8 mouse cellular contexts compared by ENCODE assay signal in the genomic region with DNA sequence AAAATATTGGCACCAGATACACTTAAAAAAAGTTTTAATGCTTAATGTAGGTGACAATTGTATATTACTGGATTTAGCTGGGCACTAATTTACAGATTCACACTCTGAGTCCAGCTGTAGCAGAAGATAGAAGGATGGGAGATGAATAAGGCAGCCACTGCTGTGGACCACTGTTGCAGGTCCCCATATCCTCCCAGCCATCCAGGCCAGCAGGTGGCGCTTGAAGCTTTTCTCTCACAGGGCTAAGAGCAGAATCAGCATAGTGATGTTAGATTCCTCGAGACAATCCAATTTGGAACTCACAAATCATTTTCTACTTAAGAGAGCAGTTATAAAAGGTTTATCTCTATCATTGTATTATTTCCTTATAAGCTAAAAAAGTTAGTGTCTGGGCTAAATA. TPM values are rescaled to one million over a fixed set of nuclear protein-coding genes. Genes with fewer than 3 reads are reported as not detected.
A peak's percentile ranks its signal among the peaks of the same experiment; 100 is the strongest.
DNase-seq lines count a peak whose midpoint lies in the region; ATAC-seq and TF ChIP-seq lines count a peak whose summit lies in the region.
"Not testable (repeated sequence)": the region's sequence is repeated elsewhere in the genome, so short reads cannot be mapped to it uniquely, and the experiment has no call there.

No protein-coding gene starts in this region.

- not testable (repeated sequence) for H3K4me3 ChIP-seq in heart, postnatal 0 days (ENCODE audit: low read depth, low read length); liver, embryonic 13.5 days (replicated peaks)

- not testable (repeated sequence) for TF ChIP-seq EP300 in heart, postnatal 0 days (IDR thresholded peaks at IDR 0.05; ENCODE audit: low read depth)

- 3% methylated on average over 2 of the region's 2 CpGs for WGBS in heart, postnatal 0 days
- WGBS in liver, embryonic 13.5 days (ENCODE audit: insufficient replicate concordance): 14% methylated on average over 2 of the region's 2 CpGs

- not testable (repeated sequence) for H3K4me2 ChIP-seq in heart, postnatal 0 days (ENCODE audit: low read depth, low read length); liver, embryonic 13.5 days

- H3K4me1 ChIP-seq in heart, postnatal 0 days (ENCODE audit: control insufficient read depth, insufficient read depth); liver, embryonic 13.5 days (replicated peaks): not testable (repeated sequence)

- DNase-seq in 416B (ENCODE audit: low read depth): peak; percentile 25
- DNase-seq in adrenal gland, postnatal 10 days: peak; percentile 59
- DNase-seq in embryo, embryonic 9.5 days (ENCODE audit: extremely low spot score): peak; percentile 13
- DNase-seq in heart, postnatal 0 days (ENCODE audit: low spot score): not testable (repeated sequence)
- DNase-seq in kidney, postnatal 10 days: peak; percentile 73
- DNase-seq in liver, embryonic 13.5 days: peak; percentile 40
- peak; percentile 29 to 60 for DNase-seq in spleen, postnatal 10 days (ENCODE audit: low spot score in 2 of 2)

- TF ChIP-seq CTCF in heart, postnatal 0 days (IDR thresholded peaks at IDR 0.05; ENCODE audit: low read depth): peak; percentile 55

- not testable (repeated sequence) for H3K9ac ChIP-seq in heart, postnatal 0 days (replicated peaks; ENCODE audit: low read depth, low read length); liver, embryonic 13.5 days

- H3K27me3 ChIP-seq in heart, postnatal 0 days (ENCODE audit: control insufficient read depth, insufficient read depth, low read length); liver, embryonic 13.5 days: not testable (repeated sequence)

- not testable (repeated sequence) for ATAC-seq in heart, postnatal 0 days (ENCODE audit: insufficient read depth, low read depth)
- ATAC-seq in liver, embryonic 13.5 days (ENCODE audit: low read depth): 0 out of 2 replicates have a peak, but pooled peaks have one; percentile 60
- peak; percentile 72; the same call in 1 of the 2 replicates for ATAC-seq in monocyte, adult 5-6 weeks (replicated peaks; ENCODE audit: insufficient number of reproducible peaks, low FRiP score, low TSS enrichment, poor library complexity, severe bottlenecking)

- H3K9me3 ChIP-seq in heart, postnatal 0 days (replicated peaks; ENCODE audit: control insufficient read depth, low read length); liver, embryonic 13.5 days (replicated peaks): not testable (repeated sequence)

- not testable (repeated sequence) for H3K27ac ChIP-seq in heart, postnatal 0 days (ENCODE audit: low read depth); liver, embryonic 13.5 days

- peaks cover 22% of the 10 kb centered on the region for H3K36me3 ChIP-seq in heart, postnatal 0 days (replicated peaks; ENCODE audit: control insufficient read depth, insufficient read depth, low read length)
- peaks cover 47% of the 10 kb centered on the region for H3K36me3 ChIP-seq in liver, embryonic 13.5 days

RNA-seq across cellular contexts. Expression of a gene that starts 5.7 kb away (rescaled TPM):
- 100 to 1,000 TPM in 1 of 2 experiments, 10 to 100 TPM in 1; 63.8 to 110 TPM for total RNA-seq in adrenal gland, postnatal 10 days (2021)
- total RNA-seq in heart, postnatal 0 days (2014; rRNA removed; ENCODE audit: low replicate concordance): 57.8 and 65.1 TPM in 2 replicates
- 13.1 and 13.3 TPM in 2 replicates for polyA plus RNA-seq in heart, postnatal 0 days (2015; fragmentation: Nextera tagmentation; extraction: Ambion mirVana)
- polyA plus RNA-seq in liver, embryonic 13.5 days (2015; fragmentation: Nextera tagmentation; extraction: Ambion mirVana): 7.6 and 8.6 TPM in 2 replicates
- 46.0 to 84.3 TPM (median 50.2 TPM) in 3 replicates for total RNA-seq in monocyte, adult 5-6 weeks (2017)

RNA-seq across cellular contexts. Expression of a gene that starts 18.0 kb away (rescaled TPM):
- total RNA-seq in adrenal gland, postnatal 10 days (2021): 10 to 100 TPM; 38.4 to 44.4 TPM
- 22.4 and 46.5 TPM in 2 replicates for total RNA-seq in heart, postnatal 0 days (2014; rRNA removed; ENCODE audit: low replicate concordance)
- polyA plus RNA-seq in heart, postnatal 0 days (2015; fragmentation: Nextera tagmentation; extraction: Ambion mirVana): 21.2 and 24.4 TPM in 2 replicates
- polyA plus RNA-seq in liver, embryonic 13.5 days (2015; fragmentation: Nextera tagmentation; extraction: Ambion mirVana): 75.1 and 86.8 TPM in 2 replicates
- 13.4 to 14.4 TPM (median 14.2 TPM) in 3 replicates for total RNA-seq in monocyte, adult 5-6 weeks (2017)

RNA-seq across cellular contexts. Expression of a gene that starts 46.2 kb away (rescaled TPM):
- total RNA-seq in adrenal gland, postnatal 10 days (2021): 10 to 100 TPM; 43.6 to 51.3 TPM
- 58.4 and 60.4 TPM in 2 replicates for total RNA-seq in heart, postnatal 0 days (2014; rRNA removed; ENCODE audit: low replicate concordance)
- 40.8 and 41.1 TPM in 2 replicates for polyA plus RNA-seq in heart, postnatal 0 days (2015; fragmentation: Nextera tagmentation; extraction: Ambion mirVana)
- polyA plus RNA-seq in liver, embryonic 13.5 days (2015; fragmentation: Nextera tagmentation; extraction: Ambion mirVana): 65.6 and 66.8 TPM in 2 replicates
- 28.0 to 48.6 TPM (median 30.1 TPM) in 3 replicates for total RNA-seq in monocyte, adult 5-6 weeks (2017)

RNA-seq across cellular contexts. Expression of a gene that starts 47.5 kb away (rescaled TPM):
- total RNA-seq in adrenal gland, postnatal 10 days (2021): 100 to 1,000 TPM; 123 to 140 TPM
- 64.0 and 76.7 TPM in 2 replicates for total RNA-seq in heart, postnatal 0 days (2014; rRNA removed; ENCODE audit: low replicate concordance)
- polyA plus RNA-seq in heart, postnatal 0 days (2015; fragmentation: Nextera tagmentation; extraction: Ambion mirVana): 135 and 147 TPM in 2 replicates
- polyA plus RNA-seq in liver, embryonic 13.5 days (2015; fragmentation: Nextera tagmentation; extraction: Ambion mirVana): 84.2 TPM in 2 replicates
- 13.4 to 24.4 TPM (median 19.0 TPM) in 3 replicates for total RNA-seq in monocyte, adult 5-6 weeks (2017)

RNA-seq across cellular contexts. Expression of a gene that starts 47.6 kb away (rescaled TPM):
- 10 to 100 TPM; 30.2 to 45.4 TPM for total RNA-seq in adrenal gland, postnatal 10 days (2021)
- 23.6 and 28.2 TPM in 2 replicates for total RNA-seq in heart, postnatal 0 days (2014; rRNA removed; ENCODE audit: low replicate concordance)
- polyA plus RNA-seq in heart, postnatal 0 days (2015; fragmentation: Nextera tagmentation; extraction: Ambion mirVana): 14.8 and 15.5 TPM in 2 replicates
- polyA plus RNA-seq in liver, embryonic 13.5 days (2015; fragmentation: Nextera tagmentation; extraction: Ambion mirVana): 13.8 and 14.6 TPM in 2 replicates
- 12.0 to 20.2 TPM (median 12.9 TPM) in 3 replicates for total RNA-seq in monocyte, adult 5-6 weeks (2017)
